Mouse (Mus musculus) heart, adult 18-20 months (tissue): ENCODE results near the gene Nectin2. TPM values are rescaled to one million over a fixed set of nuclear protein-coding genes. Genes with fewer than 3 reads are reported as not detected.

Experiments
- DNase-seq, 2 experiments: peaks; one replicate each; pipeline ENCODE4 v3.0.0; 2021 to 2022; ENCODE audit warnings: mixed read lengths in 1 of 2
- total RNA-seq, 2 experiments: library from RNA; stranded (reverse); gene quantifications; 2 replicates each; pipeline ENCODE4 v1.2.3; 2021

Gene Nectin2
- total RNA-seq, 2 experiments from 2014 or later: 28.5 to 30.0 TPM

GRCm38 (mm10) chr7:19744590-19745385, 5.5 kb downstream of the Nectin2 start:
- peak; percentile 76 to 89 for DNase-seq

GRCm38 (mm10) chr7:19743791-19744190, 6.5 kb downstream of the Nectin2 start:
- DNase-seq: no peak

DNA sequence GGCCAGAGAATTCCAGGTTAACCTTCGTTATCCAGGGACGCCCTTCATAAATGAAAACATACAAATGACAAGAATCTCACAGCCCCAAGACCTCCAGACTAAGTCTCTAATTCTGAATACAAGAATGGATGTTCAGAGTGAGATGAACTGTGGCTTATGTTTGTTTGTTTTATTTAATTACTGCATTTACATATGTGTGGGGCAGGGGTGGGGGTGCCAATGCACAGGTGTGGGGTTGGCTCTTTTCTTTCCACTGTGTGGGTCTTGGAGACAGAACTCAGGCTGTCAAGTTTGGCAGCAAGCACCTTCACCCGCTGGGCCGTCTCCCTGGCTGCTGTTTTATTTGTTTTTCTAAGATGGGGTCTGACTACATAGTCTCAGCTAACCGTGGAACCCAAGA, 7.8 kb downstream of the Nectin2 start:
- DNase-seq: no peak

DNA sequence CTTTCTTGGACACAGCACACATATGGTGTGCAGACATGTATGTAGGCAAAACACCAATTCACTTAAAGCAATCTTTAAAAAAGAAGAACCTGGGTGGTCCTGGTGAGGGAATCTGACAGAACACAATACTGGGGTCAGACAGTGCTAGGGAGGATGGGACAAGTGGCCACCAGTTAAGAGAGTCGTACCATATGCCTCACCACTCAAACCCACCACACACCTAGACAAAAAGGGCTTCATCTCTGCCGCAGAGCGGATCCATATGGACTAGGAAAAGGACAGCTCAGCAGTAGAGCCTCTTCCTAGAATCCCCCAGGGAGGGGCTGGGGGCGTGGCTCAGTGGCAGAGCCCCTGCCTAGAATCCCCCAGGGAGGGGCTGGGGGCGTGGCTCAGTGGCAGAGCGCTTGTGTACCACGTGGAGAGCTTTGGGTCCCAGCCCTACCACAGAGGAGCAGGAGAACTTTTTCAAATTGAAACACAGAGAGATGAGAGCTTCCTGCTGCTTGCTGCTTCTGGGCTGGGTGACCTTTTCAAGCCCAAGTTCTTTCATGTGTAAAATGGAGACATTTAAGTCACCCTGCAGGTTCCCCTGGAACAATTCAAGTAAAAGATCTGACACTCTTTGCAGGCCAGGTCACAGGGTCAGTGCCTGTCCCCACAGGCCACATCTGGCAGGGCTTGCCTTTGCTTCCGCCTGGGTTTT, 8.8 kb downstream of the Nectin2 start:
- DNase-seq: peak in 1 of 2 experiments; percentile 25

GRCm38 (mm10) chr7:19740269-19740668, 10.0 kb downstream of the Nectin2 start:
- DNase-seq: no peak

DNA sequence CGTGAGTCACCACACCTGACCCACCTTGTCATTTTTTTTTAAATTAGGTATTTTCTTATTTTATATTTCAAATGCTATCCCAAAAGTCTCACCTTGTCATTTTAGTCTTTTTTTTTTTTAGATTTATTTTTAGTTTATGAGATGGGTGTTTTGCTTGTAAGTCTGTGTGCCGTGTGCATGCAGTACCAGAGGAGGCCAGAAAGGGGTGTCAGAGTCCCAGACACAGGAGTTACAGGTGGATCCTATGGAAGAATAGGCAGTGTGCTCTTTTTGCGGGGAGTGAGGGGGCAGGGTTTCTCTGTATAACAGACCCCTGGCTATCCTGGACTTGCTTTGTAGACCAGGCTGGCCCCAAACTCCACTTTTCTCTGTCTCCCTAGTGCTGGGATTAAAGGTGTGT, 11.5 kb downstream of the Nectin2 start:
- no peak for DNase-seq

DNA sequence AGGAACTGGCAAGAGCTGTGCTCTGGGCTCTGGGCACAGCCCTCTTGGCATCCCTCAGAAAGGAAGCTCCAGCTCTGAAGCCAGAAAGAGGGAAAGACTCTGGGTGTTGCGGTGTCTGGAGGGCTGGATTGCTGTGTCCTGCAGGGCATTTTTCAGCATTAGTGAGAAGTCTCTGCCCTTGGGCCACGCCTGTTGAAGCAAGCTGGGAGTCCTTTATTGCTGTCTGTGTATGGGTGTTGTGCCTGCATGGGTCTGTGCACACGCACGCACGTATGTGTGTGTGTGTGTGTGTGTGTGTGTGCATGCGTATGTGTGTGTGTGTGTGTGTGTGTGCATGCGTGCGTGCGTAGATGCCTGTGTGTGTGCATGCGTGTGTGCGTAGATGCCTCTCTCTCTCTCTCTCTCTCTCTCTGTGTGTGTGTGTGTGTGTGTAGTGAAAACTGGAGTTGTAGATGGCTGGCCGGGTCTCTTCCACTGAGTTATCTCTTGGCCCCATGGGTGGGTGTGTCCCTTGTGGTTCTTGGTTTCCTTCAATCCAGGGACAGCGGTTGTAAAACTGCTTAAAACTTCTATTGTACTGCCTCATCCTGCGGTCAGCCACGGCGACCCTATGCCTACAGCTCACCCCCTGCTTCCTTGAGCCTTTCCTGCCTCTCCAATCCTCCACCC, 13.8 kb downstream of the Nectin2 start:
- no peak for DNase-seq

- peak in 1 of 2 experiments; percentile 48 for DNase-seq
Measured at GRCm38 (mm10) chr7:19734178-19734666, 16.1 kb downstream of the Nectin2 start.

- DNase-seq: no peak
Measured at GRCm38 (mm10) chr7:19726541-19726940, 23.7 kb downstream of the Nectin2 start.

- no peak for DNase-seq
Measured at GRCm38 (mm10) chr7:19724167-19724566, 26.1 kb downstream of the Nectin2 start.

DNA sequence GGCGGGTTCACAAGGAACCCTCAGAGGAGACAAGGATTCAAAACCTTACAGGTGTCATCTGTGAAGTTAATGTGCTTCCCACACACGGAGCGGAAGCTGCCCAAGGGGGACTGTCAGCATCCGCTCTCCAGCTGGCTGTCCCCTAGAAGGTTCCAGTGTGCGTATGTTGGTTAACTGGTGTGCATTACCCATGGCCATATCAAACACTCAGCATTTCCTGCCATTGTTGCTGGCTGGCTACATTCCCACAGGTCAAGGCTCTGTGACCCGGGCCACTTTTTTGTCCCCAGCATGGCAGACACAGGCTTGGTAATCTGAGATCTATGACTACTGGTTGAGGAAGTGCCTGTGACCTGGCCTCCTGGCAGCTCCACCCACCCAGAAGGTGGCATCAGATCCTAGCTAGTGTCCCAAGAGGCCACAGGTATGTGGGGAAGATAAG, 27.5 kb downstream of the Nectin2 start:
- peak; percentile 71 to 84 for DNase-seq

- DNase-seq: no peak
Measured at GRCm38 (mm10) chr7:19719200-19719599, 31.1 kb downstream of the Nectin2 start.

- DNase-seq: no peak
Measured at GRCm38 (mm10) chr7:19718297-19718952, 31.9 kb downstream of the Nectin2 start.

DNA sequence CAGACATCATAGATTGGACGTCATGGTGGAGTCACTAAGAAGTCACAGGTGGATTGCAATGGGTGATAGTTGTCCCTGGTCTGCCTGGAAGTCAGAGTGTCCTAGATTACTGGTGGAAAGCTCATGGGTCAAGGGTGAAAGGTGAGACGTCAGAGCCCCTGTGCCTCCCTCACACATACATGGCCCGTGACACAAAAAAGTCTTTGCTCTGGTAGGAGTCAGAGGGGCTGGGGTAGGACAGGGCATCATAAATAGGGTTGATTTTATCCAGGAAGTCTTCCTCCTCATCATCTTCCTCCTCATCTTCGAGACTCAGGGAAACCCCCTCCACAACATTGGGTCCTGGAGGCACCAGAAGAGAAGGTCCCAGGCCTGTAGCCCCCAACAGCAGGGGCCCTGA, 32.9 kb downstream of the Nectin2 start:
- no peak for DNase-seq

- no peak for DNase-seq
Measured at GRCm38 (mm10) chr7:19716822-19717221, 33.5 kb downstream of the Nectin2 start.

DNA sequence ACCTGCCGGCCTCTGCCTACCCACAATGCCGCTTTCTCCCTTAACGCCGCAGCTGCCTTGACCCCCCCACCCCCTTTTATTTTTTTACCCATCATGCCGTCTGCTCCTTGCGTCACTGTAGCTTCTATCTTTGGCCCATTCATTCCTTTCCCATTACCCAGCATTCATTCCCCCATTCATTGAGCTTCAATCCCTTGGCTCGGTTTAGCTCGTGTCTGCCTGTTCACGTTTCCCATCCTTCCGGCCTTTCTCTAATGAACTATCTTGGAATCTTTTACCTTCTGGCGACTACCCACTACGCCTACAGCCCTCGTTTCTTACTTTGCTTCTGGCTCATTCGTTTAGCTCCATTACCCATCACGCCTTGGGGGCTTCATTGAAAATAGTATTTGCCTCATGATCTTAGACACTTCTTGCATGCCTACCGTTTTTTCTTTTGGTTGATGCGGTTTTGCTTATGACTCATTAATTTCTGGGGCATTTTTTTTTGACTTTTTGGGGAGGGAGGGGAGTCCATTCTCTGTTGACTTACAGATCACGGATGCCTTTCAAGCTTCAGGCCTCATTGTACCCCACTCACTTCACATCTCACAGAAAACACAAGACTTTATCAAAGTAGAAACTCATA, 34.1 kb downstream of the Nectin2 start:
- no peak for DNase-seq

DNA sequence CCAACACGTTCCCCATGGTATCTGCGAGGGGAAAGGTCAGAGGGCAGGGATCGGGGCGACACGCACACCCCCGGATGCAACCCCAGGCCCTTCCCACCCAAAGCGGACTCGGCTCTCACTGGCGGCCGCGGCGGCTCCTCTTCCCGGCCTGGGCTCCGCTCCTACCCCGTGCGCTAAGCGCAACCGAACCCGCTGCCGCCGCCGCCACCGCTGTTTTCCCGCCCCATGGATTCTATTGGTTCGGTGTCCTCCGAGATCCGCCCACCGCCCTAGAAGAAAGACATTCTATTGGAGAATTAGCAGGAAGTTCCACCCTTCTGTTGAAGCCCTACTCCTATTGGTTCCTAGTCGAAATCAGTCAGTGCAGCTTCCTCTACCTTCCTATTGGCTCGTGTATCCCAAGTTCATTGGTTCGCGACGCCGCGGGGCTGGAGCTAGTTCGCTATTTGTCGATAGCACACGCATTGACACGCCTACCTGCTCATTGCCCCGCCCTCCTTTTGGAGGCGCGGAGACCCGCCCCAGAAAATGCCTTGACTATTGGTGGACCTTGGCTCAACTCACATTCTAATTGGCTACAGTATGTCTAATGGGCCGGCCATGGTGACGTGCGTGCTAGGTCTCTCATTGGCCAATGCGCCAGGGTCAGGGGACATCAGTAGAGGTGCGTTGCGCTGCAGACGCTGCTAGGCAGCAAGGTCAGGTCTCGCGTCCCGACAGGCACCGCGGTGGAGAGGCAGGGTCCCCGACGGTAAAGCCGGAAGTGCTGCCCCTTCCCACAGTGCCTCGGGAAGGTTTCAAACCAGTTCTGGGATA, 34.8 kb downstream of the Nectin2 start, which contains the start of gene Tomm40:
TSS of gene Tomm40 (minus strand) at position 200 of the 816 bp plus-strand sequence.
- DNase-seq: peak; percentile 99 to 100

DNA sequence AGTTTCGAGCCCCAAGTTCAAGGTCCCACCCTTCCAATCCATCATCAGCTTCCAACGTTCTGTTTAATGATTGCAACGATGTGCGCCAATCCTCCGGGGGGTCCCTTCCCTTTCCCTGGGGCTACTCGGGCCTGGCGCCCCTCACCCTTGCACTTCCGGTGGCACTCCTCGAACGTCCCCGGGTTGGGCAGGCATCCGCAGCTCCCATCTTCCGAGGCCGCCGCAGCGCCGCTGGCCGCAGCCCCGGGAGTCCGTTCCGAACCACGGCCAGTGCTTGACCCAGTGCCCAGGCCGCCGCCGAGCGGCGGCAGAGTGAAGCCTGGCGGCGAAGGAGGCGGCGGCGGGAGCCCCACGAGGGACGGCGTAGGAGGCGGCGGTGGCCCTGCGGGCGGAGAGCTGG, 35.4 kb downstream of the Nectin2 start:
- no peak for DNase-seq

DNA sequence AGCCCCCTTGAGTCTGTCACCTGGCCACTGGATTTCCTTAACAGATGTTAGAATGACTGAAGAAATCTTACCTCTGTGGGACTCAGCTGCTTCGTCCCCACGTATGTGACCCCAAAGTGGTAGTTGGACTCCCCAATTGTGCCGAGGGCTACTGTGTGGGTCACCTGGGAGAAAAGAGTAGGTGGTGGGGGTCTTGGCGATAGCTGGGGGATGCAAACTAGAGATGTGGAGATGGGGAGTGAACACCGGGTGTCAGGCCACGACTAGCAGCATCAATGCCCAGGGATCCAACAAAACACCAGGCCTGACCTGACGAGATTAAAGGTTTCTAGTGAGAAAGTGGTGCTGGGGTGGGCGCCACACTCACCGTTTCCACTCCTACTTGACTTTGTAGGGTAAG, 36.7 kb downstream of the Nectin2 start:
- no peak for DNase-seq

DNA sequence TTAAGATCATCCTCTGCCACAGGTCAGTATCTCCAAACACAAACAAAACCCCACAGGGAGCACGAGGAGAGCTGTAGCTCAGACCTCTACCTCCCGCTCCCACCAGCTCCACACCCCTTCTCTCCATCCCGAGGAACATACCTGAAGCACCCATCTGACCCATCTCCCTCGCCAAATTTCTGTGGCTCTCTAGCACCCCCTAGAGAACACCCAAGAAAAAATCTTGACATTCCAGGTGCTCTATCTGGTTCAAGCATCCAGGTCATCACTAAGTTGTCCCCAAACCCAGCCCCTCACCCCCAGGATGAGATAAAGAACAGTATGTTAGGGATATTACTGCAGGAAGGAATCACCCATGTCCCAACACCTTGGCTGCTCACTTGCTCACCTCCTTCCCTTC, 37.1 kb downstream of the Nectin2 start:
- peak; percentile 23 to 61 for DNase-seq

DNA sequence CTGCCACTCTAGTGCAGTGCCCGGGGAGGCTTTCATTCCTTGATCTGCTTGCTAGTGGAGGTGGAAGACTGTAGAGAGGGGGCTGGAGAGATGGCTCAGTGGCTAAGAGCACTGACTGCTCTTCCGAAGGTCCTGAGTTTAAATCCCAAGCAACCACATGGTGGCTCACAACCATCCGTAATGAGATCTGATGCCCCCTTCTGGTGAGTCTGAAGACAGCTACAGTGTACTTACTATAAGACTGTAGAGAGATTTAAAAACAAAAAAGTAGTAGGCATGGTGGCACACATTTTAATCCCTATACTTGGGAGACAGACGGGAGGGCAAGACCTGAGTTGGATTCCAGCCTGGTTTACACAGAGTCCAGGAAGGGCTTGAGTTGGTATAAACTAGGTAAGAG, 37.9 kb downstream of the Nectin2 start:
- no peak for DNase-seq
